Mouse (Mus musculus) left cerebral cortex, postnatal 4 days (tissue): ENCODE measurements at regions not wholly inside any gene's neighbourhood (a gene's known extent, or its start where the extent isn't known, plus 50 kb on each side); places are given as distances from the start of the nearest gene placed in this dataset.

ENCODE experiments used
- DNase-seq: peaks from one replicate; pipeline ENCODE4 v3.0.0-alpha.2; 2022
- intact Hi-C: fragments of 180-260 bp; cut with DNase I; formaldehyde crosslinking; loops from one replicate; pipeline ENCODE4 v1.15.1; 2025

DNA sequence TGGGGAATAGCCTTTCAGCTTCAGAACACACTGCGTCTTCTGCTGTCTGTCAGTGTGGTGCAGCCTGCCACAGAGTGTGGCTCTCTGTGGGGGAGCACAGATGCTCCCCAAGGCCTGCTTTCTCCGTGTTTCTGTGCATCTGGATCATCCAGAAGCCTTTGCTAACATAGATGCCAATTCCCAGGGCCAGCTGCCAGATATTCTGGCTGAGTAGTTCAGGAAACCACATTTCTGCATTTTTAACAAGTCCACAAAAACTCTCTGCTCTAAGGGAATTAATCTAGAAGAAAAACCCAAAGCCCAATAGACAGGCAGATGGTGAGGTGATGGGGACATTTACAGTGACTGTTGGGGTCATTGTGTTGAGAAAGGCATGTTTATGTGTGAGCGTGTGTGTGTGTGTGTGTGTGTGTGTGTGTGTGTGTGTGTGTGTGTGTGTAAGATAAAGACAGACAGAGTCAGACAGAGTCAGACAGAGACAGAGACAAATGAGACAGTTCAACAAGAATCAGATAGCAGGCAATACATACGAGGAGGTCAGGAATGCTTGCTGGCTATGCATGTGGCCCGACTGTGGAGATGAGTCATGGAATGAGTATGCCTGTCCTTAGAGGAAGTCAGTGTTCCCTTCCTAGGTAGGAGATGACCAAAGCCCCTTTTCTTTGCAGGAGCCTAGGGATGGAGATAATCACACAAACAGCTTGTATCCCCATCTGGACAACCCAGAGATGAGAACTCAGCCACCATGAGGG, 176.3 kb upstream of the Spaca1 start:
- DNase-seq: peak; percentile 77
- intact Hi-C loops: loop anchor here (10.0 kb wide), 1 partner anchor 291 kb away; no protein-coding TSS in a partner anchor

DNA sequence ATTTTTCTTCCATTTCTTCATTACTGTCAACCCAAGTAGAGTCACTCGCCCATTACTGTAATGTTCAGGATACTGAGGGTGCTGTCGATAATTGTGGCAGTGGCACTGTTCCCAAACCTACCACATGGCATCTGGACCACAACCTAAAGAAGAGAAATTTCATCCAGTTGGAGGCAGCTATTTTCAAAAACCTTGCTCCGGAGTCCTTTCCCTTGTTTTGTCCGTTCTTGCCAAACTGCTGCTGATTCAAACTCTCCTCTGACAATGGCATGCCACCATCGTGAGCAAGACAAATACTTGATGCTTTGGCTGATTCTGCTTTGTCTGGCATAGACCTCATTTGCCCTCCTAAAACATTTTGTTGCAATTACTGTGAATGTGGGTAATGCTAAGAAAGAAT, 176.9 kb upstream of the Spaca1 start:
- intact Hi-C loops: loop anchor here (10.0 kb wide), 1 partner anchor 292 kb away; no protein-coding TSS in a partner anchor
- DNase-seq: no peak

DNA sequence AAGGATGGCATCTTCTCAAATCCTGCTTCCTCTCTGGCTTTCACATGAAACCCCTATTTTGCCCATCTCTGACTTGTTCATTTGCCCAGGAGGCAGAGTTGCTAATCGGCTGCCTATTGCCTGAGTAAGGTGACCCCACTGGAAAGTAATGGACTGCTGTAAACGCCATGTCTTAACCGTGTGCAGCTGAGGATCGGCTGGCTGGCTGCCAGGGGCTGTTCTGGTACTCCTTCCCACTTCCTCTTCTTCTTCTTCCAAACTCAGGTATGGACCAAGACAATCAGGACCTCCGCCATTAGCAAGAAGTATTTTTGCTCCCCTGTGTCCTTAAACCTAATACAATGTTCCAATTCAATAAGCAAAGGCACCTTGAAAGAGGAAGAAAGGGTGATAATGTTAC, 177.6 kb upstream of the Spaca1 start:
- intact Hi-C loops: loop anchor here (10.0 kb wide), 1 partner anchor 293 kb away; no protein-coding TSS in a partner anchor
- peak; percentile 39 for DNase-seq

DNA sequence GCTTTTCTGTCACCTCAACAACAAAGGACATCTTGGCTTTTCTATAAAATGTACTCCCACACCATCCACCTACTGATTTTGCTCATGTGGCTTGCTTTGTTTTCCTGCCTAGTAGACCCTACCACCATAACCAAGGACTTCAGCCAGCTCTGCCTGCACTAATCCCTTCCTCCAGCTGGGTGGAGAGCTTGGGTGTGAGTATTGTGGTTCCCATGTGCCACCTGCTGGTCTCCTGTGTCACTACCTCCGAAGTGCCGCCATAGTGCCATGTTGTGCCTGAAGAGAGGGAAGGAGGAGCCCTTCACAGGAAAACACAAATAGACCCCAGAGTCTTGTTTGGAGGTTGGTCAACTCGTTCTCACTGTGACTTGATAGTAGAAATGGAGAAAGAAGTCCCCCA, 181.3 kb upstream of the Spaca1 start:
- intact Hi-C loops: loop anchor here (2.0 to 5.0 kb wide), 2 partner anchors 644 to 829 kb away; no protein-coding TSS in a partner anchor
- DNase-seq: peak; percentile 83

DNA sequence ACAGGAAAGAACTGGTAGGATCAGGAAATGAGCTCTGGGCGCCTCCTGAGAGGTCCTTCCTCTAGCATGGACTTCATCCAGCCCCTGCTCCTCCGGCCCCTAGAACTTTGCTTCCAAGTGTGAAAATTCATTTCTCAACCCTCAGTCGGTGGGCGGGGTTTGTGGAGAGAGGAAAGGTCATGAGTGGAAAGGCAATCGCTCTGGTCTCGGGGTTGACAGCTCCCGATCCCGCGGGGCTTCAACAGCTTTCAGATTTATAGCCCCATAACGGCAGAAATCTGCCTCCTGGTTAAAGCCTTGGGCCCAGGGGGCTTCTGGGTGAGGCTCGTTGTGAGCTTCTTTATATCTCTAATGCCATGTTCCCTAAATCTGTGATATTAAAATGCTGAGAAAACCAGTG, 184.2 kb upstream of the Spaca1 start:
- no peak for DNase-seq
- intact Hi-C loops: loop anchor here (5.0 kb wide), 1 partner anchor 832 kb away; no protein-coding TSS in a partner anchor

DNA sequence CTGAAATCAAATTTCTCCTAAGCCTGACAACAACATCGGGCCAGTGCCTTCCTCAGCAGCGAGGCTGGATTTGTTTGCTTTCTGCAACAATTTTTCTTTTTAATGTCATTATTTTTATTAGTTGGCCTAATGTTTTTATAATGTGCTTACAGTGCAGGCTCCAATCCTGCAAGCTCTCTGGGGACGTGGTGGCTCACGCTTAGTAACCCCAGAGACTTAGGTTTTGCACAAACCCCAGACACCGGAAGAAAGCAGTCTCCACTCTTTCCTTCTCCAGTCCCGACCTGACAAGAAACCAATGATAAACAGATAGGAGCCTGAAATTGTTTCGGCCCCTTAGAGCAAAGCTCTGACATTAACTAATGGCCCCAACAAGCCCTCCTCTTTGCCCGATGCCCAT, 184.7 kb upstream of the Spaca1 start:
- intact Hi-C loops: loop anchor here (5.0 kb wide), 1 partner anchor 832 kb away; no protein-coding TSS in a partner anchor
- DNase-seq: no peak

DNA sequence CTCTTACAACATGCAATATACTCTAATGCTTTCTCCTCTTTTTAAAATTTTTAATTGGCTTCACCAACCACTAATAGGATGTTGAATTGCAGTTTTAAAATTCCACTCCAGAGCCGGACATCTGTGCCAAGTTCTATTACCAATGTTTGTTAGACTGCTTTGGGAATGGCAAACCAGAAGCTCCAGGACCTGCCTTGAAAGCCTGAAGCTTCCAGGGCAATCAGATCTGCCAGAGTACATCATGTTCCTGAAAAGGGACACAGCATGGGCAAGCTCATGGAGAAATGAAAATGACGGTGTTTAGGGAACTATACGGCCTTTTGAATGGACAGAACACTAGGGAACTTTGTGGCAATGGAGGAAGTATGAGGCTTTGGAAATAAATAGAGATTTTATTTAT, 187.8 kb upstream of the Spaca1 start:
- no peak for DNase-seq

DNA sequence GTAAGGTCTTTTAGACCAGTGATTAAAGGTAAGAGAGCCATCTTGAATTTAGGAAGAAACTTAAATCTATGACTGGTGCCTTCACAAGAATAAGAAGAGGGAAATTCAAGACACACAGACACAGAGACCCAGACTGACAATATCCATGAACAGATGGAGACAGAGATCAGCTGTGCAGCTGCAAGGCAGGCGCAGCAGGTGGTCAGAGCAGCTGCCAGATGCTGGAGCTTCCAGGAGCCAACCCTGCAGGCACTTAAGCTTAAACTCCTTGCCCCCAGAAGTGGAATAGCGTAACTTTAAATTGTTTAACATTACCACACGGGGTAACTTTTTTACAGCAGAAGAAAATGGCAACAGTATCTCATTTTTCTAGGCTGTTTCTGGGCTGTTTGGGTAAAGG, 189.6 kb upstream of the Spaca1 start:
- DNase-seq: no peak
- intact Hi-C loops: no loop called here

More for the DNA sequence above, 187.8 kb upstream of the Spaca1 start:
- intact Hi-C loops: no loop called here

DNA sequence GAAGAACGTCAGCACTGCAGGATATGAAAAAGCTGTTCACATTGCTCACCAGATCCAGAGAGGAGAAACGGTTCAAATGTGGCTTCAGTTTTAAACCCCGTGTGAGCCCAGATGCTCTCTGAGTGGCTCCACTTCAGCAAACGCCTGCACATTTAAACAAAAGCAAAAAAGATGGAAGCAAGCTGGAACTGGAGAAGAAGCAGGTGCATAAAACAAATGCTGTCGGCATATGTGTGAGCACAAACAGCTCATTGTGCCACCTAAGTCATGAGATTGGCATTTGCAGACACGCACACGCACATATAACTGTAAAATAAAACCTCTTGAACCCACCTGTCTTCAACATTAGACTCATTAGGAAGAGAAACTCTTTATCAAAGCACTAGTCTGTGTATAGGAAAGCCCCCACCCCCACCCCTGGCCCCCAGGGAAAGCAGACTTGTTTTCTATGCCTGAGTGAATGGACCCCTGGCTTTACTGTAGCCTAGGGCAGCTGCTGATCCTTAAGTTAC, 191.1 kb upstream of the Spaca1 start:
- DNase-seq: no peak
- intact Hi-C loops: no loop called here

DNA sequence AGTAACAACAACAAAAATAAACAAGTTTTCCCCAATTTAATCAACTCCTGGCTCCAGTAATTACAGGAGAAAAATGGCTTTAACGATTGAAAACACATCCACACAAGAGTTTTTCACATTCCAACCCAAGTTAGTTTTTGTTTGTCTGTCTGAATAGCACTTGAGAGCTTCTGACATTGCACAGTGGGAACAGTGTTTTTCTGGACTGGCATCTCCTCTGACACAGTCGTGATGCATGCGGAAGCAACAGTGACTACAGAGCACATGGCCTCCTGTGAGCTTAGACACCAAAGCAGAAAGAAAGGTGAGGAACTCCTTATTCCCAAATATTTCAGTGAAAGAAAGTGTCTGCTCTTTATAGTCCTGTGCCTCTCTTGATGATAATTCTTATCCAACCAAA, 191.7 kb upstream of the Spaca1 start:
- DNase-seq: no peak

DNA sequence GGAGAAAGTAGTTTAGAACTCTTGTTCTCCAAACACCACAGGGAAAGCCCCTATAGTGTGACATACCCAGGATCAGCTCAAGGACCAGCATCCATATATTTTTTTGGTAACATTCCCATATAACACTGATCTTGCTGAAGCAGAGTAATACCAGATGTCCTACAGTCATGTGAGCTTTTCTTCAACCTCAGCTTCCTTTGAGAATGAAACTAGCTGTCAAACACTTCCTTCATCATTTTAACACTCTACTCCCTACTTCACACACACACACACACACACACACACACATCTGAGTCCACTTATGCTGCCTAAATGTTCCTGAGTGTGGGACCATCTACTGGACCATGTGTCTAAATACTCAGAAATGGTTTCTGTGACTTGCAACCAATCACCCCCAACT, 209.5 kb upstream of the Spaca1 start:
- intact Hi-C loops: no loop called here
- DNase-seq: no peak

More for the DNA sequence above, 191.7 kb upstream of the Spaca1 start:
- intact Hi-C loops: no loop called here

DNA sequence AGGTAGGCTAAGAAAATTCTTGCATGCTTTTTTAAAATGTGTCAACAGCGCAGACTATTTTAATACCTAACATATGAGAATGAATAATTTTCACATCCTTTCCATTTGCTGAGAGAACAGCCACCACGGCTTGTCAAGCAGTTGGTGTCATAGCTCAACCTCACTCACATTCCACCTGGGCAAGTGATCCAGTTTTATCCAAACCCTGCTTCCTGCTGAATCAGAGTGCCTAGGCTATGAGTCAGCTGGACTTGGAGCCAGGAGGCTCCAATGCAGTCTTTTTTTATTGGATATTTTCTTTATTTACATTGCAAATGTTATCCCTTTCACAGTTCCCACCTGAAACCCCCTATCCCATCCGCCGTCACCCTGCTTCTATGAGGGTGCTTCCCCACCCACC, 210.5 kb upstream of the Spaca1 start:
- no peak for DNase-seq
- intact Hi-C loops: no loop called here

DNA sequence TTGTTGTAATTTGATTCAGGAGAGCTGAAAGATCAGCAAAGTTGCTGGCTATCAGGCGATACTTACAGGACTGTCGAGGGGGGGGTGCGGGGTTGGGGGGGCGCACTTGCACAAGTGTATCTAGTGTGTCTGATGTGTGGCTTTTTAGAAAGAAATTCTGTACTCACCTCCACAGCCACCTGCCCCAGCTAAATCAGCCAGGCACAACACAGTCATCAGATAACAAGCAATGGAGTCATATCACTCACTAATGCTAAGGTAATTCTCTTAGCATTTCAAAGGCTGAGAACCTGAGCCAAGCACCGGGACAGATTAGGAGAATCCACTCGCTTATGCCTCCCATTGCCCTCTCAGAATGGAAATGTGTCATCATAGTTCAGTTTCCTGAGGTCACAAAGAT, 211.8 kb upstream of the Spaca1 start:
- intact Hi-C loops: no loop called here
- DNase-seq: no peak

DNA sequence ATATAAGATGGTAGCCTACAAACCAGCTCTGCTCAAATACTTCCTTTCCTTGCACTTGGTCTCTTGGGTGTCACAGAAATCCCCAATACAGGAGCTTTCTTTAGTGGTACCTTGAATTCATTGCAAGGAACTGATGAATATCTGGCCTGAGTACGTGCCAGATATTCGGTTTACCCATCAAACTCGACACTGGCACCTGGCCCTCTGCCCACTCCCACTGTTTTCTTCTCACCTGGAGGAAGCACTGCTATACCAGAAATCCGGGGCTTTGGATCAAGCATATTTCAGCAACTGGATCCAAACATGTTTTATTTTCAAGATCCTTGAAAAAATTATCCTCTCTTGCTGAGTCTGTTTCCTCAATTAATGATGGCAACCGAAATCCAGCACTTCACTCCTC, 214.4 kb upstream of the Spaca1 start:
- peak; percentile 60 for DNase-seq
- intact Hi-C loops: no loop called here

DNA sequence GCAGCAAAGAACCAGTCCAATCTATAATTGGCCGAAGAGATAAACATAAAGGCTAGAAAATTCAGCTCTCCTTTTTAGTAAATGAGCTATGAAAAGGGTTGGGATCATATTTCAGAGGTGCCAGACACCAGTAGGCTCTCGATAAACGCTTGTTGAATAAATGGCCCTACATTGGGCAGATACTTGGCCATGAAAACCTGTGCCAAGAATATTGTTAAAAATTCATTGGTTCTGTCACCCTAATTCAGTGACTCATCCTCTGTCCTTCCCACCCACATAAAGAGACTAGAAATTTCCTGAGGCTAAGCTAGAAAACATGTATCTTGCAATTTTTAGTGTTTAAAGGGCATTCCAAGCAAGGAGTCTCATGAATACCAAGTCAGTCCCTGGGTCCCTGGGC, 224.3 kb upstream of the Spaca1 start:
- DNase-seq: no peak
- intact Hi-C loops: no loop called here

DNA sequence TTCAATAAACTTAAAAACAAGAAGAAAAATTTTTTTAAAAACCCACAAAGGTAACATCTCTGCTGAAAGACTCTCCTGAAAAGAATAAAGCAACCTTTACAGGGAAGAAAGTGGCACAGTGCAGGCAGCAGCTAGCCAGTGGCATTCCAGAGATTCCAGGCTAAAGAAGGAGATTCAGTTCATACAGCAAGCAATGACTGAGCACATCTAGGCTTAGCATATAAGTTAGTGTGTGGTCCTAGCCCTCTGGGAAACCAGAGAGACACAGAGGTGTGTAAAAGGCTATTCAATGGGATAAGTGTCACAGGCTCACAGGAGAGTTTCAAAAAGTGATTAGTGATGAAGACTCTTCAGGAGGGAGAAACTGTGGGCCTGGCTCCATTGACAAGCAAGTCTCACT, 225.4 kb upstream of the Spaca1 start:
- DNase-seq: no peak
- intact Hi-C loops: no loop called here

DNA sequence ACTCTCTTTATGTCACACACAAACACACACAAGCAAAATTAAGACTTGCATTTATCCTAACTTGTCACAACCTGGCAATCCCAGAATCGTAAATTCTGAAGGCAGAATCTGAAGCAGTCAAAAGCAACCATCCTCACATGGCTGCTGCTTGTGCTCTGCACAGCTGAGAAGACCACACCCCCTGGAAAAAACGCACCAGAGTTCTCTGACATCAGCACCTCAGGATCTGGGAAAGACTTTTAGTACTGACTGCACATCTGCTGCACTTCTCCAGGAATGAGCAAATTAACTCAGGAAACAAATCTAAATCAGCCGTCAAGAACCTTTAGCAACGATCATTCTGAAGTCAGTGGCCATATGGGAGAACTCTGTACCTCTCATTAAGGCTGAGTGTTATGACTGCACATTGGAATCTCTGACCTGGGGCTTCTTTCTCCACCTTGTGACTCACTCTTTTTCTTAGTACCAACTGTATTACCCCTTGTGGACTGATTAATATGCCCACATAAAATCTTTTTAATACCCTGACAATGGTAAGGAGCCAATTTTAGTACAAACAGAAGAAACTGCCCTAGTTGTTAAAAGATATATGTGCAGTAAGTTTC, 248.1 kb upstream of the Akirin2 start:
- DNase-seq: no peak
- intact Hi-C loops: no loop called here

DNA sequence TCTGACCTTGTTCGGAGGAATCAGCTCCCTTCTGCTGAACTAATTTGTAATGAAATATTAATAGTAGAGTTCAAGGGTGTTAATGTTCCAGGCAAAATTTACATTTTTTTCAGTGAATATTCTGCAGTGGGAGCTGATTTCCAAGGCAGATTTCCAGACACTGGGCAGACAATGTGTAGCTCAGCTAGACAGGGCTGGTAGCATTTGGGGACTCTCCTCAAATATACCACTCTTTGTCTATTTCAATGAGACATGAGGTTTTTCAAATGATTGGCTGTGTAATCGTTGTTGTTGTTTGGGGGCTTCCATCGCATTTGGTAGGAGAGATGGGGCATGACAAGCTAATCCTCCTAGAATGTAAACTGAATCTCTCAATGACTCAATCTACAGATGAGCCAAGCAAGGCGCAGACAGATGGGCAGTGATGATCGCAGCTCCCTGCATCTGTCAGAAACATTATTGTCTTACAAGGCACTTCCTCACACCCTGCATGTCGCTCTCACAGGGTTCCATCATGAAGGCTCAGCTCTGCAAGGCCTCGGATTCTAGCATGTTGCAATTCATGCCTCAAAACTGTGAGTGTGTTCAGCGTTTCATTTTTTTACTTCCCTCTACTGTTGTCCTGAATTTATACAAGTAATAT, 241.7 kb upstream of the Akirin2 start:
- intact Hi-C loops: no loop called here
- peak; percentile 35 for DNase-seq

DNA sequence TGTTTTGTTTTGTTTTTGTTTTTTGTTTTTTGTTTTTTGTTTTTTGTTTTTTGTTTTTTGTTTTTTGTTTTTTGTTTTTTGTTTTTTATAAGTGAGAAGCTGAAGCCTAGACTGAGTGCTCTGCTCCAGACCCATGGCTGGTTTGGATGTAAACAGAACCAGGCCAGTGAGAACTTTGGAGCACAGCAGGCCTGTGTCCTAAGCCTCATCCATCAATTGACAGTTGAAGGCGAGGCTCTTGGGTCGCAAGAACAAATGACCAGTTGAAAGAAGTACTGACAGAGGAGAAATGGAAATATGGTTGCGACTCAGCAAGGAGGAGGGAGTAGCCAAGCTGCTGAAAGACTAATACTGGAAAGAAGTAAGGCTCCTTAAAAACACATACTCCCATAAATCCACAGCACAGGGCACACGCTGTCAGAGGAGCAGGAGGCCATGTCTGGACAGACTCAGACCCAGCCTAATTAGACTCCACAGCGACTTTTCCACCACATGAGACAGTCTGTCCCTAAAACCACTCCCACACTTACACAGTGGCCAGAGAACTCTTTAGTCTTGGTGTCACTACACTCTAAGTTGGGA, 240.6 kb upstream of the Akirin2 start:
- no peak for DNase-seq
- intact Hi-C loops: no loop called here

DNA sequence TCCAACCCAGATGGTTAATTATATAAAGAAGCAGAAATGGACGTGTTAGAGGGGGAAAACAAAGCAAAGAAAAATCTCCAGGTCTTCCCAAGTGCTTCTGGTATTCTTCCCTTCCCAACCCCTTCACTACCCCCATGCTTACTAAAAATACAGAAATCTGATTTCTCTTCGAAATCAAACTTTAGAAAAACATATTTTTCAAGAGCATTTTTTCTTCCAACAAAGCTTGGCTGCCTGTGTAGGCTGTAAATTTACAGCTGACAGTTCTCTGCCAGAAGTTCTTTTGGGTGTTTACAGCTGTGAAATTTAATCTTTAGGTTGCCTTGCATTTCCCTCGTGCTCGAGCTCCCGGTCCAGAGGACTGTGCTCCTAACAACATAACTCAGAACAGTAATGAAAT, 234.9 kb upstream of the Akirin2 start:
- intact Hi-C loops: no loop called here
- DNase-seq: no peak

DNA sequence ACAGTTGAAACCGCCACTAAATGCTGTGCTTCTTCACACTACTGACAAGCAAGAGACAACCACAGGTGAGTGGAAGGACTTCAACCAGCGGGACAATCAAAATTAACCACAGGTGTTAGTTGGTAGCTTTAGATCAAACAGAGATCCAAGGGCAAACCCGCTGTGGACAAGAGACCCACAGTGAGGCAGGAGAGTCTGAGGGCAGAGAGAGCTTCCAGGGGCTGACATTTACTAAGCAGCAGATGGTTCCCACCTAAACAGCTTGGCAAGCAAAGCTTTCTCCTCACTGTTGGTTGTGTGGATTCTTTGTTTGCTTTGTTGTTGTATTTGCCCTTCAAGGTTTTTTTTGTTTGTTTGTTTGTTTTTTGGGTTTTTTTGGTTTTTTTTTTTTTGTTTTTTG, 227.9 kb upstream of the Akirin2 start:
- peak; percentile 25 for DNase-seq
- intact Hi-C loops: no loop called here
